Mouse (Mus musculus): ENCODE results near the gene Col6a6.
A peak's percentile ranks its signal among the peaks of the same experiment; 100 is the strongest.

Gene Col6a6

GRCm38 (mm10) chr9:105734651-105735050 lies 93.3 kb downstream of the Col6a6 start:
- no peak for DNase-seq

- DNase-seq, result no peak
Observed at GRCm38 (mm10) chr9:105731976-105732375, 96.0 kb downstream of the Col6a6 start.

- no peak for DNase-seq
Observed at GRCm38 (mm10) chr9:105720430-105720829, 107.5 kb downstream of the Col6a6 start.

- no peak for DNase-seq
Observed at GRCm38 (mm10) chr9:105719851-105720395, 108.0 kb downstream of the Col6a6 start.

GRCm38 (mm10) chr9:105719367-105719766 lies 108.6 kb downstream of the Col6a6 start:
- no peak for DNase-seq

- DNase-seq, result no peak
Observed at GRCm38 (mm10) chr9:105712049-105712448, 115.9 kb downstream of the Col6a6 start.

- no peak for DNase-seq
Observed at GRCm38 (mm10) chr9:105705011-105705410, 122.9 kb downstream of the Col6a6 start.

- no peak for DNase-seq
Observed at GRCm38 (mm10) chr9:105704226-105704932, 123.6 kb downstream of the Col6a6 start.

GRCm38 (mm10) chr9:105701966-105702365 lies 126.0 kb downstream of the Col6a6 start:
- DNase-seq, result no peak

- DNase-seq, result no peak
Observed at GRCm38 (mm10) chr9:105700702-105701101, 127.3 kb downstream of the Col6a6 start.

- DNase-seq, result no peak
Observed at GRCm38 (mm10) chr9:105697764-105698396, 130.1 kb downstream of the Col6a6 start.

- DNase-seq, result no peak
Observed at GRCm38 (mm10) chr9:105696818-105697564, 131.0 kb downstream of the Col6a6 start.

- peak; percentile 68 for DNase-seq
Observed at GRCm38 (mm10) chr9:105693854-105694253, 134.1 kb downstream of the Col6a6 start.

GRCm38 (mm10) chr9:105693056-105693455 lies 134.9 kb downstream of the Col6a6 start:
- DNase-seq, result no peak

GRCm38 (mm10) chr9:105692472-105692871 lies 135.5 kb downstream of the Col6a6 start:
- no peak for DNase-seq

GRCm38 (mm10) chr9:105689485-105689884 lies 138.5 kb downstream of the Col6a6 start:
- peak; percentile 34 for DNase-seq

- DNase-seq, result no peak
Observed at GRCm38 (mm10) chr9:105684549-105685165, 143.3 kb downstream of the Col6a6 start.

GRCm38 (mm10) chr9:105681386-105681785 lies 146.6 kb downstream of the Col6a6 start:
- DNase-seq, result no peak

- DNase-seq, result no peak
Observed at GRCm38 (mm10) chr9:105675941-105676340, 152.0 kb downstream of the Col6a6 start.

- DNase-seq, result no peak
Observed at GRCm38 (mm10) chr9:105672032-105672431, 155.9 kb downstream of the Col6a6 start.

- DNase-seq, result no peak
Observed at GRCm38 (mm10) chr9:105670916-105671315, 157.0 kb downstream of the Col6a6 start.

- DNase-seq, result no peak
Observed at GRCm38 (mm10) chr9:105665269-105665668, 162.7 kb downstream of the Col6a6 start.

- peak; percentile 26 for DNase-seq
Observed at GRCm38 (mm10) chr9:105659877-105660276, 168.1 kb downstream of the Col6a6 start.
